Mouse (Mus musculus): ENCODE results near the gene Cyp51. TPM values are rescaled to one million over a fixed set of nuclear protein-coding genes. Genes with fewer than 3 reads are reported as not detected.
"Not testable (repeated sequence)": the region's sequence is repeated elsewhere in the genome, so short reads cannot be mapped to it uniquely, and the experiment has no call there.

Cyp51 gene
- total RNA-seq (2014; rRNA removed) = 156 and 221 TPM in 2 replicates
- polyA plus RNA-seq (2015; fragmentation: Nextera tagmentation; extraction: Ambion mirVana) = 100 and 104 TPM in 2 replicates

GRCm38 (mm10) chr5:4104341-4105040 is at the start of gene Cyp51:
Cyp51 (minus strand) TSS chr5:4104746.
- Histone ChIP-seq H3K27ac (peak within 1 kb of the TSS; percentile 95), H3K36me3 (ENCODE audit: insufficient read depth, low read length) (peaks cover 9% of the 10 kb centered on the region; the same call in 1 of the 2 replicates), H3K27me3 (ENCODE audit: insufficient read depth, low read length) (no peaks in the 10 kb centered on the region), H3K9ac (replicated peaks; ENCODE audit: low read length) (peak within 1 kb of the TSS; percentile 75), H3K4me1 (ENCODE audit: insufficient read depth, low read length) (no peaks in the 10 kb centered on the region), H3K4me2 (ENCODE audit: low read depth, low read length) (peak within 1 kb of the TSS; percentile 80), H3K9me3 (ENCODE audit: low read length) (no peaks in the 10 kb centered on the region), H3K4me3 (ENCODE audit: low read length) (peak within 1 kb of the TSS; percentile 75)
- no peak for TF ChIP-seq CTCF (IDR thresholded peaks at IDR 0.05; ENCODE audit: low read depth)
- ATAC-seq (peak; percentile 98), DNase-seq (ENCODE audit: low spot score) (peak; percentile 97)
- WGBS = under 1% methylated on average over 59 of the region's 59 CpGs

- DNase-seq (ENCODE audit: low spot score) (no peak), ATAC-seq (no peak)
- TF ChIP-seq CTCF (IDR thresholded peaks at IDR 0.05; ENCODE audit: low read depth) = no peak
- H3K4me3 ChIP-seq (ENCODE audit: low read length) = no peak overlapping the region
- no peaks in the 10 kb centered on the region for H3K36me3 ChIP-seq (ENCODE audit: insufficient read depth, low read length)
- no peak overlapping the region for H3K4me2 ChIP-seq (ENCODE audit: low read depth, low read length)
- no peaks in the 10 kb centered on the region for H3K4me1 ChIP-seq (ENCODE audit: insufficient read depth, low read length)
- no peaks in the 10 kb centered on the region for H3K27me3 ChIP-seq (ENCODE audit: insufficient read depth, low read length)
- H3K9me3 ChIP-seq (ENCODE audit: low read length) = no peaks in the 10 kb centered on the region
- 90% methylated on average over 5 of the region's 5 CpGs for WGBS
- no peak overlapping the region for H3K9ac ChIP-seq (replicated peaks; ENCODE audit: low read length)
- no peak overlapping the region for H3K27ac ChIP-seq
Observed at GRCm38 (mm10) chr5:4112570-4113098, 8.1 kb upstream of the Cyp51 start.

- not testable (repeated sequence) for DNase-seq (ENCODE audit: low spot score); H3K27me3 ChIP-seq (ENCODE audit: insufficient read depth, low read length); ATAC-seq; H3K9ac ChIP-seq (replicated peaks; ENCODE audit: low read length); H3K4me2 ChIP-seq (ENCODE audit: low read depth, low read length); H3K27ac ChIP-seq; H3K4me3 ChIP-seq (ENCODE audit: low read length); H3K36me3 ChIP-seq (ENCODE audit: insufficient read depth, low read length); H3K9me3 ChIP-seq (ENCODE audit: low read length); H3K4me1 ChIP-seq (ENCODE audit: insufficient read depth, low read length)
- WGBS = 55% methylated on average over 7 of the region's 7 CpGs
Observed at GRCm38 (mm10) chr5:4107056-4107455, 2.5 kb upstream of the Cyp51 start.

- no peak for TF ChIP-seq CTCF (IDR thresholded peaks at IDR 0.05; ENCODE audit: low read depth)
- Histone ChIP-seq H3K9me3 (ENCODE audit: low read length) (no peaks in the 10 kb centered on the region), H3K4me3 (ENCODE audit: low read length) (no peak overlapping the region), H3K36me3 (ENCODE audit: insufficient read depth, low read length) (0 out of 2 replicates have a peak, but pooled peaks cover 3% of the 10 kb centered on the region), H3K4me2 (ENCODE audit: low read depth, low read length) (no peak overlapping the region), H3K27me3 (ENCODE audit: insufficient read depth, low read length) (no peaks in the 10 kb centered on the region), H3K27ac (peak overlapping the region; percentile 95; the same call in 1 of the 2 replicates), H3K4me1 (ENCODE audit: insufficient read depth, low read length) (no peaks in the 10 kb centered on the region), H3K9ac (replicated peaks; ENCODE audit: low read length) (no peak overlapping the region)
- ATAC-seq (no peak), DNase-seq (ENCODE audit: low spot score) (no peak)
- 86% methylated on average over 2 of the region's 2 CpGs for WGBS
Observed at GRCm38 (mm10) chr5:4105651-4106186, 1.2 kb upstream of the Cyp51 start.

- peak overlapping the region; percentile 75 for H3K9ac ChIP-seq (replicated peaks; ENCODE audit: low read length)
- peak overlapping the region; percentile 75 for H3K4me3 ChIP-seq (ENCODE audit: low read length)
- H3K4me1 ChIP-seq (ENCODE audit: insufficient read depth, low read length) = no peaks in the 10 kb centered on the region
- peaks cover 16% of the 10 kb centered on the region for H3K36me3 ChIP-seq (ENCODE audit: insufficient read depth, low read length)
- TF ChIP-seq CTCF (IDR thresholded peaks at IDR 0.05; ENCODE audit: low read depth) = no peak
- ATAC-seq (peak; percentile 67), DNase-seq (ENCODE audit: low spot score) (peak; percentile 44)
- 1% methylated on average over 41 of the region's 41 CpGs for whole genome bisulfite sequencing
- peak overlapping the region; percentile 80 for H3K4me2 ChIP-seq (ENCODE audit: low read depth, low read length)
- H3K27ac ChIP-seq = peak overlapping the region; percentile 95
- no peaks in the 10 kb centered on the region for H3K27me3 ChIP-seq (ENCODE audit: insufficient read depth, low read length)
- H3K9me3 ChIP-seq (ENCODE audit: low read length) = no peaks in the 10 kb centered on the region
Observed at GRCm38 (mm10) chr5:4103626-4104340, 763 bp downstream of the Cyp51 start.

DNA sequence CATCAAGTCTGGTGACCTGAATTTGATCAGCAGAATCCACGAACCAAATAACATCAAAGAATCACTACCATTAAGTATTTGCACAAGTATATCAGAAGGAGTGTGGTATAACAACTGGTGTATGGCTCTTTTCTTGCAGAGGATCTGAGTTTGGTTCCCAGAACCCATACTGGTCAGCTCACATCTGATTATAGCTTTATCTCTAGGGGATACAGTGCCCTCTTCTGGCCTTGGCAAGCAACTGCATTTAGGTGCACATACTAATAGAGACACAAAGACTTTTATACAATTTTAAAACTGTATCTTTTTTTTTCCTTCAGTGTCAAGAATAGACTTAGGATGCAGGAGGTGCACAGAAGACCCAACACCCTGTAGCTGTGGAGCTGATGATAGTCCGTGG is 2.8 kb downstream of the Cyp51 start:
- TF ChIP-seq CTCF (IDR thresholded peaks at IDR 0.05; ENCODE audit: low read depth) = peak; percentile 60
- ATAC-seq (no peak), DNase-seq (ENCODE audit: low spot score) (peak; percentile 19)
- no peak overlapping the region for H3K27ac ChIP-seq
- H3K36me3 ChIP-seq (ENCODE audit: insufficient read depth, low read length) = peaks cover 16% of the 10 kb centered on the region
- no peak overlapping the region for H3K9ac ChIP-seq (replicated peaks; ENCODE audit: low read length)
- 0 out of 2 replicates have a peak overlapping the region, but pooled peaks have one; percentile 80 for H3K4me2 ChIP-seq (ENCODE audit: low read depth, low read length)
- no peaks in the 10 kb centered on the region for H3K9me3 ChIP-seq (ENCODE audit: low read length)
- H3K27me3 ChIP-seq (ENCODE audit: insufficient read depth, low read length) = no peaks in the 10 kb centered on the region
- H3K4me1 ChIP-seq (ENCODE audit: insufficient read depth, low read length) = no peaks in the 10 kb centered on the region
- H3K4me3 ChIP-seq (ENCODE audit: low read length) = no peak overlapping the region
- WGBS = 94% methylated on average over 2 of the region's 2 CpGs

Data from hindbrain, postnatal 0 days (tissue).